Mouse (Mus musculus): ENCODE data around the gene Fut4.
A peak's percentile ranks its signal among the peaks of the same experiment; 100 is the strongest.
"Not testable (repeated sequence)": the region's sequence is repeated elsewhere in the genome, so short reads cannot be mapped to it uniquely, and the experiment has no call there.

Fut4 gene

DNA sequence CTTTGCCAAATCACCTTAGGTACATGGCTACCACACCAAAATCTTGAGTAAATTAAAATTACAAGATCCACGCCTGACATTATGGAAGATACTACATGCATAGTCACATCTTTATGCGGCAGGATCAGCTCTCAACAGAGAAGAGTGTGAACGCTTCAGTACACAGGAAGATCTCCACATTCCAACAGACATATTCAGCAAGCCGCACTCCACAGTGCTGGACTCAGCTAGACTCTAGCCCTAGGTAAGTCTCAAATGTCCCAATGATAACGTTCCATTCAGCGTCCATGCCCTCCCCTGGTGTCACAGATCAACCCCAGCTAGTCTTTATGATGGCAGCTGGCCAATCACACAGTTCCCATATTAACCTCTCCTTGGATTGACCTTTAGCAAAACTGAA is 26.2 kb downstream of the Fut4 start:
- DNase-seq (ENCODE audit: low read depth): no peak

DNA sequence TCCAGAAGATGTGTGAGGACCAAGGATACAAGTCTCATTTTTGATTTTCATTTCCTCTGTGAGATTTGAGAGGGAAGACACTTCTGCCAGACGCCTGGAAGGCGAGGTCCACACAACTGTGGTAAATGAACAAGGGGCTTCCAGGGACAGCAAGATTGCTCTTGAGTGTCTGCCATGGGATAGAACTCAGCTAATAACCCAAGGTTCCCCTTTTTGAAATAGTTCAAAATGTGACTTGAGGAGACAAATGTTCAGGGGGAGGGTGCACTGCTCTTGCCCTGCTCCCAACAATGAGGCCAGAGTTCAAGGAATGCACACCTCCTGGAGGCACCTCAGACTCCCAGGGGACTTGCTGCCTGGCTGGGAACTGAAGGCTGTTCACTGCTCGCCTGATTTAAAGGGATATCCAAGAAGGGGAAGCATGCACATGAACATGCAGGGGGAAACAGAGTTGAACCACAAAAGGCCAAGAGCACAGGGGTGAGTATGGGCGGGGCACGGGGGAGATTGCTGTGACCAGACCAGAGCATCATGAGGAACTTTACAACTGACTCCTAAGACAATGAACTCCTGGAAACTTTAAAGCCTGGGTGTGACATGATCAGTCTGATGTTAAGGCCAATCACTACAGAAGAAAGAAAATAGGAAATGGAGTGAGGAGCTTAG is 27.3 kb downstream of the Fut4 start:
- DNase-seq (ENCODE audit: low read depth): no peak

- DNase-seq (ENCODE audit: low read depth): no peak
These were observed 30.6 kb downstream of the Fut4 start for GRCm38 (mm10) chr9:14721610-14722009.

GRCm38 (mm10) chr9:14720384-14720783 is 31.8 kb downstream of the Fut4 start:
- DNase-seq (ENCODE audit: low read depth): no peak

DNA sequence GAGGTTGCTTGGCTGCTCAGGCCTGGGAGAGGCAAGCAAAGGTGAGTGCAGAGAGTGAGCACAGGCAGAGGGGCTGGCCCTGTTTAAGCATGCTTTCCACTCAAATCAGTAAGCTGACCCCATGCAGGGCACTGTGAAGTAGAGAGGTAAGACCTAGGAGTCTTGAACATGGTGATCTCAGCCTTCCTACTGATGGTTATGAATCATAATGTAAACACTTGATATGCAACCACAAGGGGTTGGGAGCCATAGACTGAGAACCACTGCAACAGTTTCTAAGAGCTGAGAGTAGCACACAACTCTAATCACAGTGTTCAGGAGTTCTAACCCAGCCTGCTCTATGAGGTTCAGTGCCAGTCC is 33.9 kb downstream of the Fut4 start:
- no peak for DNase-seq (ENCODE audit: low read depth)

DNA sequence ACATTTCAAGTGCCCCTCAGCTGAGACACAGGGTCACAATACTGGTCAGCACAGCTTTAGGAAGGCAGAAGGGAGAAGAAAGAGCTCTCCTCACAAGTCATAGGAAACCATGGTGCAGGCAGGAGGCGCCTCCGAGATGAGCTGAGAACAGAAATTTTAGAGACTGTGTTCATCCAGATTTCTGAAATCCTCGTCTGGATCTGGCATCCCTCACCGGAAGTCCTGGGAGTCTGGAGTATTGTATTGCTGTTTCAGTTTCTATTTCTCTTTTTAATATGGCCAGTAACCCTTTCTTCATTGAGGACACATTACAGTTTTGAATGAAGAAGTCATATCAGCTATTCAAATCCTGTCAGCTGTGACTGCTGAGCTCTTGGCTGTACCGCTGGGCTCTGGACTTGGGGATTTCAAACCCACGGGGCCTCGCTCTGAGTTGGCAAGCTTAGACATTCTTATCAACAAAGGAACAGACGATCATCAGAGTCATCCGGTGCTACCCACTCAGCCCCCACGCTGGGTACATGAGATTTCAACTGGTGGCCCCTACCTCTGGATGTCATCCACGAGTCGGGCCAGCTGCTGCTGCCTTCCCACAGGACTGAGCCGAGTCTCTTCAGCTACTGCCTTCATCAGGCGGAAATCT is 34.4 kb downstream of the Fut4 start:
- DNase-seq (ENCODE audit: low read depth): no peak

GRCm38 (mm10) chr9:14715258-14715657 is 36.9 kb downstream of the Fut4 start:
- DNase-seq (ENCODE audit: low read depth): no peak

DNA sequence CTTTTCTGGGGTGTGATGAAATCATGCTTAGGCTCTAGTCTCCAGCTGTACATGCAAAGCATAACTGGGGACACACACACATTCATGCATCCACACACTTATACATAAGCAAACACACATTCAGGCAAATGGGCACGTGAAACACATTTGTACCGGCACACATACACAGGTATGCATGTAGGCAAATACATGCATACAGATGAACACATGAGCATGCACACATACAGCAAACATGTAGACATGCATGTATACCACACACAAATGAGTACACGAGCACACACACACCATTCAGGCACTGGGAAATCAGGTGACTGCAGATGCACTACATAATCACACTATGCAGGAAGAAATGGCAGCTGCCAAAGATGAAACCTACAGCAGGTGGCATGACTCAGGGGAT is 41.3 kb downstream of the Fut4 start:
- DNase-seq (ENCODE audit: low read depth): no peak

DNA sequence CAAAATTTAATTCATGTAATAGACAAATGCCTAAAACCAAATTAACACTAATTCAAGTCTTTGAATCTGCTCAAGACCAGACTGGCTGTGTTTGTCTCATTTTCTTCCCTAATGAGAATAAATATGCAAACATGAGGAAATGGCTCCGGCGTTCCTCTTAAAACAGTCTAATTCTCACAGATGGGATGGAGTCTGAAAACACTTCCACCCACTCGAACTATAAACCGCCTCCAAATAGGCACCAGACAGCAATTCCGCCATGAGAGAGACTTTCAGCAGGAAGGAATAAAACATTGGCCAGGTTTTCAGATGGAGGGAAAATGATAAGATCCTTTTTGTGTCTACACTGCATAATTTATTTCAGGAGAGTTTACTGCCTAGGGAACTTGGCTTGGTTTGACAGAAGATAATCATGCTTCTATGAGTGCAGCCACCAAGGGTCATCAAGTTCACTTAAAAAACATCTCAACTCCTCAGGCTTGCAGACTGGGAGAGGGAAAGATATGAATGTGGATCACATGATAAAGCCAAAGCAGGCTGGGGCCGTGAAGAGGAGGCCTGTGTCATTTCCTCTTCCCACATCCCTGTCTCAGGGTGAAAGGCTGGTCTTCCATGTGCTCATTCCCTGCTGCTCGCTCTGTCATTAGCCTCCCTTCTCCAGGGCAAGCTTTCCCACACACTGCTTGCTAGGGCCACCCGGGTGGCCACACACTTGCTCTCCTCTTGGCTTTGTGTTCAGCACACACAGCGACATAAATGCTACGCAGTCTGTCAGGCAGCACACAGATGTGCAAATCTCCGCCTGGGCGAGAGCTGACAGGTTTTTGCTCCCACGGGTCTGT is 46.7 kb downstream of the Fut4 start:
- DNase-seq (ENCODE audit: low read depth): no peak

DNA sequence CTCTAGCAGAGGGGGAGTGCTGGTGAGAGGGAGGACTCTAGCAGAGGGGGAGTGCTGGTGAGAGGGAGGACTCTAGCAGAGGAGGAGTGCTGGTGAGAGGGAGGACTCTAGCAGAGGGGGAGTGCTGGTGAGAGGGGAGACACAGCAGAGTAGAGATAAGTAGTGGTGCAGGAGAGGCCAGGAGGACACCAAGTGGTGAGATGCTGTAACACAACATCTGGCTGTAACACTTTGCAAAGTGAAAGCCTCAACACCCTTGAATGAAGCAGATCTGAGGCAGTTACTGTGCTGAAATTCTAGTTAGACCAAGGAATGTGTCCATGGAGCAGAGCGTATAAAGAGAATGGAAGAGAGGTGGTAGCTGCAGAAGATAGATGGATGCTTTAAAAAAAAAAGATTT is 51.4 kb downstream of the Fut4 start:
- DNase-seq (ENCODE audit: low read depth): not testable (repeated sequence)

DNA sequence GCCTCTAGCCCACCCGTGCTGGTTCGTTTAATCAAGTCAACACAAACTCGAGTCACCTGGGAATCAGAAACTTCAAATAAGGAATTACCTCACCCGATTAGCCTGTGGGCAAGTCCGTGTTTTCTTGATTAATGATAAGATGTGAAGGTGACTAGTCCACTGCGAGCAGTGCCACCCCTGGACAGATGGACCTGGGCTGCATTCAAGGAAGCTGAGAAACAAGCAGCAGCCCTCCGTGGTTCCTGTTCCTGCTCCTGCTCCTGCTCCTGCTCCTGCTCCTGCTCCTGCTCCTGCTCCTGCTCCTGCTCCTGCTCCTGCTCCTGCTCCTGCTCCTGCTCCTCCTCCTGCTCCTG is 52.9 kb downstream of the Fut4 start:
- no peak for DNase-seq (ENCODE audit: low read depth)

DNA sequence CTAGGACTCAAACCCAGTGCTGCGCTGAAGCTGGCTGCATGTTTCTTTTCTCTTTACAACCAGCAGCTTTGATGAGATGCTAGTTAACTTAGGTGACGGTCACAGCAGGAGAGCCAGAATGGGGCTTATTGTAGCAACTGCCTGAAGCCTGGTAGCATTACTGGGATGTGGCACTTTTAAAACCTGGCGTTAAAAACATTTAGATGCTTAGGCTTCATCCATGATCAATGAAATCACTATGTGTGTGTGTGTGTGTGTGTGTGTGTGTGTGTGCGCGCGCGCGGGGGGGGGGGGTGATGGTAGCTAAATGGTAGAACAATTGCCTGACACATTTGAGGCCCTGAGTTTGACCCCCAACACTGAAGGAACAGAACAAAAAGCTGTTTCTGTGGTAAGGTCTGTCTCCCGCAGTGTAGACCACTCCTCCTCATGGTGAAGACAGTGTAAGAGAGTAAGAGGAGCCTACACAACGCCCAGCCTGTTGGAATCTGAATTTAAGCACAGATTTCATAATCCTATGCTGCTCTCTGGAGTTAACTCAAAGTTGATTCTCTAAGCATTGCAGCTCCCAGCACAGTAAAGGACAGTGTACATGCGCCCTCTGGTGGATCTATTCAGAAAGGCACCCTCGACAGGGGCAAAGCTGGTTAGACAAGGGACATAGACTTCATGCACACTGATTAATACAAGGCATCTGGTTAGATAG is 53.5 kb downstream of the Fut4 start:
- peak; percentile 73 for DNase-seq (ENCODE audit: low read depth)

Data from c-Kit-positive CD71-negative TER-119-negative erythroid progenitor cells, embryonic 14.5 days (primary cell).